Comparison of ENCODE assay signal across 8 mouse cellular contexts in genomic region chr11:60307375-60307825, GRCm38 (mm10). TPM values are rescaled to one million over a fixed set of nuclear protein-coding genes. Genes with fewer than 3 reads are reported as not detected.
DNase-seq lines count a peak whose midpoint lies in the region; ATAC-seq and TF ChIP-seq lines count a peak whose summit lies in the region.

No protein-coding gene starts in this region.

- H3K27ac ChIP-seq in cerebellum, adult 2 months (ENCODE audit: insufficient read depth, low read length), result no peak overlapping the region
- H3K27ac ChIP-seq in CH12.LX (ENCODE audit: insufficient read depth, low read depth), result no peak overlapping the region
- H3K27ac ChIP-seq in embryonic fibroblast, embryonic 13.5 days (ENCODE audit: insufficient read depth, low read length), result peak overlapping the region; percentile 84
- H3K27ac ChIP-seq in lung, postnatal 0 days (ENCODE audit: low read length), result peak overlapping the region; percentile 40; the same call in 1 of the 2 replicates
- H3K27ac ChIP-seq in midbrain, embryonic 13.5 days, result no peak overlapping the region

- H3K4me1 ChIP-seq in cerebellum, adult 2 months (ENCODE audit: control insufficient read depth, insufficient read depth, low read length), result peaks cover 24% of the 10 kb centered on the region; the same call in 1 of the 2 replicates
- H3K4me1 ChIP-seq in CH12.LX (ENCODE audit: control insufficient read depth in 1 of 2, insufficient read depth in 2 of 2), result peaks cover 8 to 35% of the 10 kb centered on the region in 2 experiments
- H3K4me1 ChIP-seq in embryonic fibroblast, embryonic 13.5 days (ENCODE audit: control insufficient read depth, insufficient read depth, low read length), result peaks cover 22% of the 10 kb centered on the region
- H3K4me1 ChIP-seq in lung, postnatal 0 days (ENCODE audit: insufficient read depth, low read depth, low read length), result peaks cover 16% of the 10 kb centered on the region; the same call in 1 of the 2 replicates
- peaks cover 54% of the 10 kb centered on the region for H3K4me1 ChIP-seq in midbrain, embryonic 13.5 days (replicated peaks)

- dilution Hi-C loops in CH12.LX (cut with MboI; ENCODE audit: extremely low pct_ligation_motif_present, extremely low pct_unique_long_range_greater_than_20kb, low sequenced_read_pairs), result no loop called here

- no peak overlapping the region for H3K4me2 ChIP-seq in CH12.LX (ENCODE audit: insufficient read depth, low read depth, poor library complexity, severe bottlenecking)
- H3K4me2 ChIP-seq in lung, postnatal 0 days (replicated peaks; ENCODE audit: low read depth, low read length), result no peak overlapping the region
- H3K4me2 ChIP-seq in midbrain, embryonic 13.5 days (replicated peaks), result no peak overlapping the region

- 89% methylated on average over 2 of the region's 2 CpGs for WGBS in cerebellum, adult 2 months
- 76% methylated on average over 2 of the region's 2 CpGs for WGBS in lung, postnatal 0 days
- 90% methylated on average over 2 of the region's 2 CpGs for WGBS in midbrain, embryonic 13.5 days

- no peaks in the 10 kb centered on the region for H3K79me2 ChIP-seq in CH12.LX (replicated peaks; ENCODE audit: control insufficient read depth, extremely low read depth, insufficient read depth, poor library complexity, severe bottlenecking)

- no peak for ATAC-seq in lung, postnatal 0 days
- no peak for ATAC-seq in midbrain, embryonic 13.5 days

- TF ChIP-seq POLR2A in cerebellum, adult 2 months (IDR thresholded peaks at IDR 0.05; ENCODE audit: borderline replicate concordance, insufficient read depth, low read length), result no peak
- no peak for TF ChIP-seq POLR2A in CH12.LX (IDR thresholded peaks at IDR 0.05; ENCODE audit: low read depth, low read length)
- no peak for TF ChIP-seq POLR2A in embryonic fibroblast, embryonic 13.5 days (IDR thresholded peaks at IDR 0.05; ENCODE audit: low read depth, low read length)

- in situ Hi-C loops in CH12.LX (cut with MboI; ENCODE audit: low pct_ligation_motif_present, low pct_unique_long_range_greater_than_20kb, low sequenced_read_pairs), result no loop called here

- TF ChIP-seq CTCF in cerebellum, adult 2 months (IDR thresholded peaks at IDR 0.05; ENCODE audit: borderline replicate concordance, insufficient read depth, low read depth, low read length), result peak; percentile 21; the same call in 1 of the 2 replicates
- peak; percentile 35 to 61; a peak in 3 of 4 replicates for TF ChIP-seq CTCF in CH12.LX (conservative IDR thresholded peaks at IDR 0.05 in 1 of 2, IDR thresholded peaks at IDR 0.05 in 1 of 2; ENCODE audit: low read depth in 2 of 2, low read length in 2 of 2)
- no peak for TF ChIP-seq CTCF in embryonic fibroblast, embryonic 13.5 days (IDR thresholded peaks at IDR 0.05; ENCODE audit: borderline replicate concordance, insufficient read depth, low read length)
- TF ChIP-seq CTCF in lung, postnatal 0 days (IDR thresholded peaks at IDR 0.05), result peak; percentile 59

- no peaks in the 10 kb centered on the region for H3K36me3 ChIP-seq in CH12.LX (replicated peaks in 1 of 2; ENCODE audit: control insufficient read depth in 1 of 2, insufficient read depth in 1 of 2, low read length in 1 of 2)
- no peaks in the 10 kb centered on the region for H3K36me3 ChIP-seq in lung, postnatal 0 days (ENCODE audit: insufficient read depth, low read length)
- no peaks in the 10 kb centered on the region for H3K36me3 ChIP-seq in midbrain, embryonic 13.5 days

- no peak for DNase-seq in cerebellum, adult 2 months
- DNase-seq in cerebellum, adult 11-12 months, result no peak
- DNase-seq in CH12.LX (ENCODE audit: extremely low read depth), result no peak
- no peak for DNase-seq in lung, postnatal 0 days (ENCODE audit: low spot score)
- no peak for DNase-seq in layer of hippocampus, adult 8-10 months (ENCODE audit: low spot score in 2 of 2)
- DNase-seq in retina, embryonic 14.5 days (ENCODE audit: low spot score), result no peak

- peak; percentile 24 for TF ChIP-seq RAD21 in CH12.LX (IDR thresholded peaks at IDR 0.05; ENCODE audit: low read depth, low read length)

- TF ChIP-seq EP300 in CH12.LX (IDR thresholded peaks at IDR 0.05; ENCODE audit: low read length), result no peak
- no peak for TF ChIP-seq EP300 in lung, postnatal 0 days (IDR thresholded peaks at IDR 0.05)

- no peak overlapping the region for H3K9ac ChIP-seq in CH12.LX (ENCODE audit: insufficient read depth, low read depth)
- no peak overlapping the region for H3K9ac ChIP-seq in lung, postnatal 0 days (replicated peaks; ENCODE audit: low read depth)
- no peak overlapping the region for H3K9ac ChIP-seq in midbrain, embryonic 13.5 days (replicated peaks)

- H3K27me3 ChIP-seq in cerebellum, adult 2 months (ENCODE audit: control insufficient read depth, insufficient read depth, low read length), result no peaks in the 10 kb centered on the region
- H3K27me3 ChIP-seq in CH12.LX (replicated peaks), result no peaks in the 10 kb centered on the region
- no peaks in the 10 kb centered on the region for H3K27me3 ChIP-seq in lung, postnatal 0 days (replicated peaks; ENCODE audit: insufficient read depth, low read length)
- H3K27me3 ChIP-seq in midbrain, embryonic 13.5 days, result no peaks in the 10 kb centered on the region

- no peak overlapping the region for H3K4me3 ChIP-seq in cerebellum, adult 2 months (replicated peaks; ENCODE audit: insufficient read depth, low read depth, low read length)
- H3K4me3 ChIP-seq in CH12.LX (replicated peaks in 1 of 3; ENCODE audit: low read depth in 2 of 3, low read length in 2 of 3, poor library complexity in 1 of 3), result no peak overlapping the region
- H3K4me3 ChIP-seq in embryonic fibroblast, embryonic 13.5 days (ENCODE audit: insufficient read depth, low read length), result no peak overlapping the region
- H3K4me3 ChIP-seq in lung, postnatal 0 days (ENCODE audit: low read depth, low read length), result no peak overlapping the region
- no peak overlapping the region for H3K4me3 ChIP-seq in midbrain, embryonic 13.5 days (replicated peaks)

- peaks cover 5% of the 10 kb centered on the region for H3K9me3 ChIP-seq in CH12.LX (replicated peaks; ENCODE audit: low read length)
- H3K9me3 ChIP-seq in lung, postnatal 0 days (ENCODE audit: low read length), result no peaks in the 10 kb centered on the region
- no peaks in the 10 kb centered on the region; the same call in 1 of the 2 replicates for H3K9me3 ChIP-seq in midbrain, embryonic 13.5 days

TF ChIP-seq in CH12.LX, 34 proteins besides CTCF, POLR2A, EP300 and RAD21:
- TF ChIP-seq PAX5 (IDR thresholded peaks at IDR 0.05; ENCODE audit: low read length) (no peak), USF1 (IDR thresholded peaks at IDR 0.05; ENCODE audit: low read depth, low read length) (no peak), ELF1 (IDR thresholded peaks at IDR 0.05; ENCODE audit: low read depth, low read length) (no peak), JUND (conservative IDR thresholded peaks at IDR 0.05; ENCODE audit: low read depth, low read length) (no peak), MAFK (IDR thresholded peaks at IDR 0.05; ENCODE audit: insufficient replicate concordance, low read length) (no peak), NELFE (IDR thresholded peaks at IDR 0.05; ENCODE audit: low read depth, low read length) (no peak), GABPA (IDR thresholded peaks at IDR 0.05; ENCODE audit: insufficient replicate concordance, low read depth, low read length) (no peak), HCFC1 (IDR thresholded peaks at IDR 0.05; ENCODE audit: low read depth, low read length) (no peak), MXI1 (IDR thresholded peaks at IDR 0.05; ENCODE audit: low read depth, low read length) (no peak), SMC3 (IDR thresholded peaks at IDR 0.05; ENCODE audit: low read depth, low read length) (no peak; the same call in 1 of the 2 replicates), SIN3A (IDR thresholded peaks at IDR 0.05; ENCODE audit: low read length) (no peak), MYC (IDR thresholded peaks at IDR 0.05; ENCODE audit: low read depth, low read length) (no peak), TCF12 (IDR thresholded peaks at IDR 0.05; ENCODE audit: low read depth, low read length) (no peak), ZNF384 (IDR thresholded peaks at IDR 0.05; ENCODE audit: low read depth, low read length) (no peak), UBTF (IDR thresholded peaks at IDR 0.05; ENCODE audit: low read depth, low read length) (no peak), CHD1 (IDR thresholded peaks at IDR 0.05; ENCODE audit: low read depth, low read length) (no peak), ZC3H11A (IDR thresholded peaks at IDR 0.05; ENCODE audit: low read depth, low read length) (no peak), TBP (conservative IDR thresholded peaks at IDR 0.05; ENCODE audit: low read depth, low read length) (no peak), BHLHE40 (IDR thresholded peaks at IDR 0.05; ENCODE audit: low read depth, low read length) (no peak), MAZ (IDR thresholded peaks at IDR 0.05; ENCODE audit: low read depth, low read length) (no peak)

RNA-seq across cellular contexts. Expression of gene Tom1l2, which starts 45.3 kb away (rescaled TPM):
- polyA plus RNA-seq in cerebellum, adult 2 months (2012; rRNA removed), result 176 and 180 TPM in 2 replicates
- 7.5 and 10.4 TPM in 2 replicates for total RNA-seq in CH12.LX (2012; rRNA removed)
- 3.5 and 4.8 TPM in 2 replicates for total RNA-seq in CH12.LX (2014; rRNA removed)
- 8.7 and 10.4 TPM in 2 replicates for polyA plus RNA-seq in CH12.LX (2012; ENCODE audit: insufficient read length, low read depth)
- polyA plus RNA-seq in embryonic fibroblast, embryonic 13.5 days (2011; ENCODE audit: insufficient read length, low read depth, missing spikeins), result 30.3 and 36.2 TPM in 2 replicates
- polyA plus RNA-seq in lung, postnatal 0 days (2015; fragmentation: Nextera tagmentation; extraction: Ambion mirVana), result 19.1 and 19.7 TPM in 2 replicates
- total RNA-seq in layer of hippocampus, adult 8-10 months (2022), result 100 to 1,000 TPM; 179 to 207 (median 191) TPM
- polyA plus RNA-seq in midbrain, embryonic 13.5 days (2015; fragmentation: Nextera tagmentation; extraction: Ambion mirVana), result 47.8 and 50.1 TPM in 2 replicates

RNA-seq across cellular contexts. Expression of gene Drc3, which starts 45.7 kb away (rescaled TPM):
- 7.1 and 8.0 TPM in 2 replicates for polyA plus RNA-seq in cerebellum, adult 2 months (2012; rRNA removed)
- total RNA-seq in CH12.LX (2012; rRNA removed), result 2.2 and 3.9 TPM in 2 replicates
- 1.7 and 1.9 TPM in 2 replicates for total RNA-seq in CH12.LX (2014; rRNA removed)
- 0.93 and 1.4 TPM in 2 replicates for polyA plus RNA-seq in CH12.LX (2012; ENCODE audit: insufficient read length, low read depth)
- 0.48 and 0.53 TPM in 2 replicates for polyA plus RNA-seq in embryonic fibroblast, embryonic 13.5 days (2011; ENCODE audit: insufficient read length, low read depth, missing spikeins)
- polyA plus RNA-seq in lung, postnatal 0 days (2015; fragmentation: Nextera tagmentation; extraction: Ambion mirVana), result 16.8 and 18.0 TPM in 2 replicates
- total RNA-seq in layer of hippocampus, adult 8-10 months (2022), result 1 to 10 TPM; 7.3 to 8.5 (median 7.8) TPM
- polyA plus RNA-seq in midbrain, embryonic 13.5 days (2015; fragmentation: Nextera tagmentation; extraction: Ambion mirVana), result 4.3 and 5.1 TPM in 2 replicates

Comparison
In these comparisons a context has a peak if more than half of its experiments do, and no peak if none do; other contexts are left out.
1. H3K27ac ChIP-seq: peak in embryonic fibroblast, embryonic 13.5 days (single experiment) and lung, postnatal 0 days (single experiment); none in cerebellum, adult 2 months (single experiment), CH12.LX (single experiment) and midbrain, embryonic 13.5 days (single experiment).